Mouse (Mus musculus): ENCODE data around the gene Smlr1. TPM values are rescaled to one million over a fixed set of nuclear protein-coding genes. Genes with fewer than 3 reads are reported as not detected.

The Smlr1 gene
- not detected in 2 replicates for polyA plus RNA-seq (2016; fragmentation: Nextera tagmentation; extraction: Ambion mirVana)

DNA sequence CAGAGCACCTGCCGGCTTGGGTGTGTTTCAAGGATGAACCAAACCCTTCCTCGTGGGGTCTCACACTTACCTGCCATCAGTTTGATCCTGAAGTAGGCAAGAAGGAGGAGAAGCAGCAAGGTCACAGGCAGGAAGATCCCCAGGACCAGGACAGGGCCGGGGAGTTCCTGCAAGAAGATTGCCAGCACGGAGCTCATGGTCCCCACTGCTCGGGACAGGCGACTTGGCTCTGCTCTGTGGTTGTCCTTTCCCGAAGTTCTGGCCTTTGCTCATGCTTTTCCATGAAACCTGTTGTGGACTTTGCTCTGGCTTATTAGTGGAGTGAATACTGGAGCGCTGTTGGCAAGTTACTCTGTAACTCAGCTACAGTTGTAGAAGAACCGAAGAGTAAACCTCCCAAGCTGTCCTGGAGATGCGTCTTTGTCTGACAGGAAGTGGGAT is at the start of gene Smlr1:
TSS of gene Smlr1 (minus strand) at position 377 of the 441 bp plus-strand sequence.
- Histone ChIP-seq H3K27ac (ENCODE audit: poor library complexity, severe bottlenecking) (no peak within 1 kb of the TSS), H3K4me3 (no peak within 1 kb of the TSS), H3K9me3 (replicated peaks) (no peaks in the 10 kb centered on the region), H3K36me3 (no peaks in the 10 kb centered on the region), H3K9ac (no peak within 1 kb of the TSS), H3K4me1 (replicated peaks) (peaks cover 21% of the 10 kb centered on the region), H3K4me2 (no peak within 1 kb of the TSS), H3K27me3 (replicated peaks) (no peaks in the 10 kb centered on the region)
- 92% methylated on average over 10 of the region's 10 CpGs for WGBS
- ATAC-seq (ENCODE audit: insufficient number of reproducible peaks, low FRiP score) = no peak

DNA sequence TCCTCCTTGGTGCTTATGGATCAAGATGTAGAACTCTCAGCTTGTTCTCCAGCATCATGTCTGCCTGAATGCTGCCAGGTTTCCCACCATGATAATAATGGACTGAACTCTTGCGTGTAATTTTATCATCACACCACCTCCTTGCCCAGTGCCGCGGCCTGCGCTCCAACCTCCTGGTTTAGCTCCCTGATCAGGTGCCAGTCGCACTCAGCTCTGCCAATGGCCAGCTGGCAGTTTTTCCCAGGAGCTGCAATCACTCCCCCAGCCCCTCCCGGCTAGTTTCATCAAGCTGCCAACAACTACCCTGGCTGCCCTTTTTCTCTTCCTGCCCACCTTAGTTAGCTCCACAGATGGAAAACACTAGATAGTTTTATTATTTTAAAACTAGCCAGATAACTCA is 48.8 kb upstream of the Smlr1 start:
- Histone ChIP-seq H3K27me3 (replicated peaks) (no peaks in the 10 kb centered on the region), H3K36me3 (no peaks in the 10 kb centered on the region), H3K4me3 (no peak overlapping the region), H3K9ac (no peak overlapping the region), H3K9me3 (replicated peaks) (no peaks in the 10 kb centered on the region), H3K4me1 (replicated peaks) (no peaks in the 10 kb centered on the region), H3K4me2 (no peak overlapping the region), H3K27ac (ENCODE audit: poor library complexity, severe bottlenecking) (no peak overlapping the region)
- WGBS = 88% methylated on average over 6 of the region's 6 CpGs
- ATAC-seq (ENCODE audit: insufficient number of reproducible peaks, low FRiP score) = no peak

- H3K27ac ChIP-seq (ENCODE audit: poor library complexity, severe bottlenecking) = no peak overlapping the region
- H3K36me3 ChIP-seq = no peaks in the 10 kb centered on the region
- no peak for ATAC-seq (ENCODE audit: insufficient number of reproducible peaks, low FRiP score)
- 72% methylated on average over 2 of the region's 2 CpGs for WGBS
- H3K9ac ChIP-seq = no peak overlapping the region
- H3K4me3 ChIP-seq = no peak overlapping the region
- no peaks in the 10 kb centered on the region for H3K9me3 ChIP-seq (replicated peaks)
- no peaks in the 10 kb centered on the region for H3K27me3 ChIP-seq (replicated peaks)
- no peaks in the 10 kb centered on the region for H3K4me1 ChIP-seq (replicated peaks)
- H3K4me2 ChIP-seq = no peak overlapping the region
Measured at GRCm38 (mm10) chr10:25580066-25580465, 44.0 kb upstream of the Smlr1 start.

DNA sequence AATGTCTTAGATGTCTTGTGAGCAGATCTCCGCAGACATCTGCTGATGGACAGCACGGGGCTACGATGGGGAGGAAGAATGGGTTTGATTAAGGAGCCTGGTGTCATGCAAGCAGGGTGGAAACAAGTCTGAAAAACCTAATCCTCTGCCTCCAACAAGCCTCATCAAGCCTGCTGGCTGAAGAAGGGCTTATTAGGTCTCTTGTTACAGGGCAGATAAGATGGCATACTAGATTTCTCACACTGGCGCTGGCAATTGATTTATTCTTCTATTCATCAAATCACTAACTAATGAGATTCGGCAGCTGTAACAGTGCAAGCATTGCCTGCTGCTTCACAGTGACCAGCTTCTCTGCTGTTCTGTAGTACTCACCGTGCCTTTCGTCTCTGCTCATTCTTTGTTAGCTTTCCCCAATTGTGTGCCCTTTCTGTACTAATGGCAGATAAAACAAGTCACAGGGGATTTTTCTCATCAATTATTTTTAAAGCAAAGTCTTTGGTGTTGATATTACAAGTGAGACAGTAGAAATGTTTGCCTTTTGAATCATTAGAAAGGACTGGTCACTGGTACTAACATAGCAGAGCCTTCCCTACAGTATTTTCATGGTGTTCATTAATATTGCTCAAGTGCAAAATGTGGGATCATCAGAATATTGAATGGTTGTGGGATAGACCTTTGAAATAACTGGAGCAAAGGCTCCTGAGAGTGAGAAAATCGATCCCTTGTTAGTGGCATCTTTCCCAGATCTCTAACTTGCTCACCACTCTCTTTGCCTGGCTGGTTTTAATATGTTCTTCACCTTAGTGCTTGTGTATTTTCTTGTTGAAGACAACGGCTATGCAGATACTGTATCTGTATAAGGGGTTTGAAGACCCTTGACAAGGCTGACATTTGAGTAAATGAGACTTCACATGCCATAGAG is 35.5 kb upstream of the Smlr1 start:
- no peak overlapping the region for H3K4me2 ChIP-seq
- H3K27ac ChIP-seq (ENCODE audit: poor library complexity, severe bottlenecking) = no peak overlapping the region
- H3K27me3 ChIP-seq (replicated peaks) = no peaks in the 10 kb centered on the region
- H3K9me3 ChIP-seq (replicated peaks) = no peaks in the 10 kb centered on the region
- no peak overlapping the region for H3K4me3 ChIP-seq
- no peak for ATAC-seq (ENCODE audit: insufficient number of reproducible peaks, low FRiP score)
- no peak overlapping the region for H3K9ac ChIP-seq
- WGBS = 72% methylated on average over 9 of the region's 9 CpGs
- H3K4me1 ChIP-seq (replicated peaks) = no peaks in the 10 kb centered on the region
- no peaks in the 10 kb centered on the region for H3K36me3 ChIP-seq

DNA sequence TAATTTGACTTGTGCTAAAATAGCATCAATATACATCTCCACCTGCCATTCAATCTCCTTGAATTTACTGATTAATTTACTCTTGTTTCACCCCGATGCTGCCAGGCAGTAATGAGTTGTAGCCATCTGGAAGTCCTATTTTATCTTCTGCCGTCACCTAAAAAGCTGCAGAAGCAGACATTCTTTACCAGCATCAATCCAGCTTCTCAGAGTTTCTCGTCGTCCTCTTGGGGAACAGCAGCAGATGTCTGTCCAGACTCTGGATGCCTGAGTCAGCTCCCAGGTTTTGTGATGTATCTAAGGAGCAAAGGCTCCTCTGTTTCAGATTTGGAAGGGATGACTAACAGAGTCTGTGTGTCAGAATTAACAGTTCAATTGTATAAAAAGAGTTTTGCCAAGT is 16.9 kb upstream of the Smlr1 start:
- WGBS = 47% methylated on average over 4 of the region's 4 CpGs
- no peak overlapping the region for H3K9ac ChIP-seq
- H3K9me3 ChIP-seq (replicated peaks) = 0 out of 2 replicates have a peak, but pooled peaks cover 4% of the 10 kb centered on the region
- H3K36me3 ChIP-seq = no peaks in the 10 kb centered on the region
- H3K27ac ChIP-seq (ENCODE audit: poor library complexity, severe bottlenecking) = no peak overlapping the region
- H3K4me3 ChIP-seq = no peak overlapping the region
- no peak overlapping the region for H3K4me2 ChIP-seq
- H3K4me1 ChIP-seq (replicated peaks) = no peaks in the 10 kb centered on the region
- no peak for ATAC-seq (ENCODE audit: insufficient number of reproducible peaks, low FRiP score)
- no peaks in the 10 kb centered on the region for H3K27me3 ChIP-seq (replicated peaks)

- H3K36me3 ChIP-seq = no peaks in the 10 kb centered on the region
- no peak for ATAC-seq (ENCODE audit: insufficient number of reproducible peaks, low FRiP score)
- peaks cover 4% of the 10 kb centered on the region; the same call in 1 of the 2 replicates for H3K4me1 ChIP-seq (replicated peaks)
- 89% methylated on average over 3 of the region's 3 CpGs for WGBS
- no peak overlapping the region for H3K9ac ChIP-seq
- H3K27ac ChIP-seq (ENCODE audit: poor library complexity, severe bottlenecking) = no peak overlapping the region
- H3K9me3 ChIP-seq (replicated peaks) = no peaks in the 10 kb centered on the region
- H3K4me3 ChIP-seq = no peak overlapping the region
- H3K27me3 ChIP-seq (replicated peaks) = no peaks in the 10 kb centered on the region
- H3K4me2 ChIP-seq = no peak overlapping the region
Measured at GRCm38 (mm10) chr10:25541097-25541496, 5.0 kb upstream of the Smlr1 start.

DNA sequence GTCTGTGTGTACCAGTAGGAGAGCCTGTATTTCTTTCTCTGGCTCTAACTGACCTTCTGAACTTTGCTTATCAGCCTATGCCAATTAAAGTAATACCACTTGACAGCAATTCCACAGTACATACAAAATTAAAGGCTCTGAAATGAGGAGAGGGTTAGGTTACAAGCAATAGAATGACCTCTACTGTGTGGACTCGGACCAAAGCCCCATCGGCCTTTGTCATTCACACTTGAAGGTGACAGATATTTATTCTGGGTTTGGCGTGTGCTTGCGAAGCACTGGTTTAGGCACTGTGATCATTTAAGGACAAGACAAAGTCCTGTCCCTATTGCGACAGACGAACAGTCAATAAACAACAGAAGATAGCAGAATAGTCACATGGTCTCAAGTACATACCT is 3.7 kb upstream of the Smlr1 start:
- peak overlapping the region; percentile 9; the same call in 1 of the 2 replicates for H3K4me2 ChIP-seq

DNA sequence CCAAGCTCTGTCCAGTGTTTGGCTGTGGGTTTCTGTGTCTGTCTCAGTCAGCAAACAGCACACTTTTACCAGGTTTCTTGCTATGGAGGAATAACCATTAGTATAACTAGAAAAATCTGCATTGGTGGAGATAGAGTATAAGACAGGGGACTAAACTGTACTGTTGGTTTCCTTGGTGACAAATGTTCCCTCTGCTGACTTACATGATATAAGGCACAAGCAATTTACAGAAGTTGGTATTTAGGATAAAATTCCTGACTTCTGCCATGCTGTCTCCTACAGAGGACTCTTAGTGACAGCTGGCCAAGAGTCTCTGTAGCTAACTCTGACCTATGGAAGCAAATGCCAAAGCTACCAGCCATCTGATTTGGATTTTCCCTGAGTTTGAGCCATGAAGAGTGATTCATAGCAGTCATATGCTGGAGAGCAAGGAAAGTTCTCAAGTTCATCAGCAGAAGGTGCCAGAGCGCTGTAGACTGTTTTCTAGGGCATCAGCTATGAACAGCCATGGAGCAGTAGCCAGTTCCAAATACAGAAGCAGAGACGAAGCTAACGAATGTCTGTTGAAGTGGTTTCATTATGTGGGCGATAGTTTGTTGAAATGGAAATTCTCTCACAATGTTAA is 3.2 kb upstream of the Smlr1 start:
- WGBS = 42% methylated on average over 4 of the region's 4 CpGs
- Histone ChIP-seq H3K9ac (no peak overlapping the region), H3K9me3 (replicated peaks) (no peaks in the 10 kb centered on the region), H3K4me3 (no peak overlapping the region), H3K27me3 (replicated peaks) (no peaks in the 10 kb centered on the region), H3K4me2 (peak overlapping the region; percentile 9; the same call in 1 of the 2 replicates), H3K4me1 (replicated peaks) (peaks cover 5% of the 10 kb centered on the region), H3K27ac (ENCODE audit: poor library complexity, severe bottlenecking) (peak overlapping the region; percentile 45), H3K36me3 (no peaks in the 10 kb centered on the region)
- peak; percentile 31; the same call in 1 of the 2 replicates for ATAC-seq (ENCODE audit: insufficient number of reproducible peaks, low FRiP score)

More for the DNA sequence above, 3.7 kb upstream of the Smlr1 start:
- peak; percentile 33; the same call in 1 of the 2 replicates for ATAC-seq (ENCODE audit: insufficient number of reproducible peaks, low FRiP score)
- Histone ChIP-seq H3K9ac (no peak overlapping the region), H3K27ac (ENCODE audit: poor library complexity, severe bottlenecking) (peak overlapping the region; percentile 45; the same call in 1 of the 2 replicates), H3K27me3 (replicated peaks) (no peaks in the 10 kb centered on the region), H3K4me1 (replicated peaks) (peaks cover 4% of the 10 kb centered on the region; the same call in 1 of the 2 replicates), H3K36me3 (no peaks in the 10 kb centered on the region), H3K9me3 (replicated peaks) (no peaks in the 10 kb centered on the region), H3K4me3 (no peak overlapping the region)
- whole genome bisulfite sequencing = 49% methylated on average over 6 of the region's 6 CpGs

DNA sequence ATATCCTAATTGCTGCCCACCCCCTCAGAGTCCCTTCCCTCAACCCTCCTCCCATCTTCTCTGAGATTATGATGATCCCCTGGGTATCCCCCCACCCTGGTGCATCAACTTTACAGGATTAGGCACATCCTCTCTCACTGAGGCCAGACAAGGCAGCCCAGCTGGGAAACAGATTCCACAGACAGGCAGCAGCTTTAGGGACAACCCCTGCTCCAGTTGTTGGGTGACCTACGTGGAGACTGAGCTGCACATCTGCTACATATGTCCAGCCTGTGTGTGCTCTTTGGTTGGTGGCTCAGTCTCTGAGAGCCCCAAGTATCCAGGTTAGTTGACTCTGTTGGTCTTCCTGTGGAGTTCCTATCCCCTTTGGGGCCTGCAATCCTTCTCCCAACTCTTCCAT is 2.7 kb upstream of the Smlr1 start:
- H3K4me2 ChIP-seq = no peak overlapping the region
- no peaks in the 10 kb centered on the region for H3K27me3 ChIP-seq (replicated peaks)
- H3K9me3 ChIP-seq (replicated peaks) = no peaks in the 10 kb centered on the region
- no peak for ATAC-seq (ENCODE audit: insufficient number of reproducible peaks, low FRiP score)
- 85% methylated on average over 1 of the region's 1 CpGs for WGBS
- H3K9ac ChIP-seq = no peak overlapping the region
- H3K27ac ChIP-seq (ENCODE audit: poor library complexity, severe bottlenecking) = peak overlapping the region; percentile 45; the same call in 1 of the 2 replicates
- peaks cover 10% of the 10 kb centered on the region for H3K4me1 ChIP-seq (replicated peaks)
- no peaks in the 10 kb centered on the region for H3K36me3 ChIP-seq
- H3K4me3 ChIP-seq = no peak overlapping the region

- ATAC-seq (ENCODE audit: insufficient number of reproducible peaks, low FRiP score) = no peak
- Histone ChIP-seq H3K27ac (ENCODE audit: poor library complexity, severe bottlenecking) (no peak overlapping the region), H3K9me3 (replicated peaks) (no peaks in the 10 kb centered on the region), H3K9ac (no peak overlapping the region), H3K4me1 (replicated peaks) (peaks cover 21% of the 10 kb centered on the region), H3K4me2 (no peak overlapping the region), H3K4me3 (no peak overlapping the region), H3K36me3 (no peaks in the 10 kb centered on the region), H3K27me3 (replicated peaks) (no peaks in the 10 kb centered on the region)
- WGBS = 83% methylated on average over 6 of the region's 6 CpGs
Measured at GRCm38 (mm10) chr10:25536621-25537020, 554 bp upstream of the Smlr1 start.

DNA sequence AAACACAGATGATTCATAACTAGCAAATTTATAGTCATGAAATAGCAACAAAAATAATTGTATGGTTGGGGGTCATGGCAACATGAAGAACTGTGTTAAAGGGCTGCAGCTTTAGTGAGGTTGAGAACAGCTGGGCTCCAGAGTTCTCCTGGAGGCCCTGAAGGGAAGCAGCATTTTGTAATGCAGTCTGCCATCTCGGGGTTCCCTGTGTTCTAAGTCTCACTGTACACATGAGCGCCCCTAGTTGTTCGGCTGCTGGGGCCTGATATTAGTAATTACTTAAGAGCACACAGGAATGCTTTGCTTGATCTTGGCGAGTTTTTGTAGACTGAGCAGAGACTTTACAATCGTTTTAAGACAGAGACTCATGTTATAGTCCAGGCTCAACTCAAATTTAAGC is 1.6 kb downstream of the Smlr1 start:
- no peak for ATAC-seq (ENCODE audit: insufficient number of reproducible peaks, low FRiP score)
- no peak overlapping the region for H3K4me3 ChIP-seq
- H3K27ac ChIP-seq (ENCODE audit: poor library complexity, severe bottlenecking) = no peak overlapping the region
- H3K36me3 ChIP-seq = no peaks in the 10 kb centered on the region
- H3K4me1 ChIP-seq (replicated peaks) = peaks cover 21% of the 10 kb centered on the region
- WGBS = 83% methylated on average over 5 of the region's 5 CpGs
- H3K4me2 ChIP-seq = no peak overlapping the region
- H3K27me3 ChIP-seq (replicated peaks) = no peaks in the 10 kb centered on the region
- H3K9ac ChIP-seq = no peak overlapping the region
- no peaks in the 10 kb centered on the region for H3K9me3 ChIP-seq (replicated peaks)
